Mouse (Mus musculus): ENCODE data around the gene Krtap5-3. TPM values are rescaled to one million over a fixed set of nuclear protein-coding genes. Genes with fewer than 3 reads are reported as not detected.
"Not testable (repeated sequence)": the region's sequence is repeated elsewhere in the genome, so short reads cannot be mapped to it uniquely, and the experiment has no call there.

The Krtap5-3 gene
- not detected in 2 replicates for polyA plus RNA-seq (2012; rRNA removed)

DNA sequence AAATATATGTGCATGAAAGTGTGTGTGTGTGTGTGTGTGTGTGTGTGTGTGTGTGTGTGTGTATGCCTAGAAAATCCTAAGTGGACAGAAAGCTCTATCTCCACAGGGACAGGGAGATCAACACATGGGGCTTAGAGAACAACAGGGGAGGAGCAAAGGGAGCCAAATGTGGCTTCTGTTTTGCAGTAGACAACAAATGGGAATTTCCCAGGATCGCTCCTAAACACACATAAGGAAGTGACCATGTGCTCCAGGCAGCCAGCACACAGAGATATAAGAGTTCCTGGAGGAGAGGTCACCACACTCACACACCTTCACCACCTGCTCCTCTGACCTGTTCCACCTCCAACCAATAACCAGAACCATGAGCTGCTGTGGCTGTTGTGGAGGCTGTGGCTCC, at the start of gene Krtap5-3:
TSS of gene Krtap5-3 (plus strand) at position 301 of the 400 bp plus-strand sequence.
- DNase-seq (ENCODE audit: low spot score): no peak

DNA sequence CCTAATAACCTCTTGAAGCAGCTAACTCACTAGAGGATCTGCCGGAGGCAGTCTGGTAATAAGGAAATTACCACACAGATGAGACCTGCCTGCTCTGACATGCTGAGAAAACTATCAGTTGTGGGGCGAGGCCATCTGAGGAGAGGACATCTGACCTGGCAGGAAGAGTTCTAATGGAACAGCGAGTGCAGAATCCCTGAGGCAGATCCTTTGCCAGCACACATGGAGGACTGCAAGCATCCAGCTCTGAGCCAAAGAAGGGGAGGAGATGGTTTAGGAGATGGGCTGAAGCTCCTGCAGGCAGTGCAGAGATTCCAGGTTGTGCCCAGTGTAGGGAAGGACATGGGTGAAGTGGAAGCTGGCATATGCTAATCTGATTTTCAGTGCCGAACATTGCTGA, 49.0 kb upstream of the Krtap5-3 start:
- DNase-seq (ENCODE audit: low spot score): no peak

DNA sequence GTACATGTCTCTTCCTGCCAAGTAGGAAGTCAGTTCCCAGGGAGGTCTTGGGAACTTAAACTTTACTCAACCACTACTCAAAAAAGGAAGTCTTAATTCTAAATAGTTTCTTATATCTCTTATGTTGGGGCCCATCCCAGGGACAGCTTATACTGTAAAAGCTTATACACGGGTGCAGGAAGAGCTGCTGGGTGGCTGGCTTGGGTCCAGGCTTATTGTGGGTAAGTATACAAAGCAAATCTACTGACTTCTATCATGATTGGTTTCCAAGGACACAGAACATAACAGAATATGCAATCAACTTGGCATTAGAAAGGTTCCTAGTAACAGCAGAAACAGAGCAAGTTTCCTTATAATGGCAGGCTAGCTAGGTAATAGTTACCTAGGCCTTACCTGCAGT, 45.9 kb upstream of the Krtap5-3 start:
- no peak for DNase-seq (ENCODE audit: low spot score)

DNA sequence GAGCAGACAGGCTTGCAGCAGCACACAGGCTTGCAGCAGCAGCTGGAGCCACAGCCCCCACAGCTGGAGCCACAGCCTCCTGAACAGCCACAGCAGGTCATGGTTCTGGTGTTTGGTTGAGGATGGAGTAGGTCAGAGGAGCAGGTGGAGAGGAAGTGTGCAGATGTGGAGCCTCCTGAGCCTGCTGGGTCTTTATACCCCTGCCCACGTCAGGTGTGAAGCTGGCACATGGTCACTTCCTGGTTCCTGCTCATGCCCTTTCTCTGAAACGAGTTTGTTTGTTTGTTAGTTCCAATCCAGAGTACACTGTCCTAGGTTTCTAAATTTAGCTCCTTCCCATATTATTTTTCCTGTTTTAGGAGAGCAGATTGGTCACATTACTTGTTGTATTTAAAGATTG, 44.2 kb upstream of the Krtap5-3 start, which contains the start of gene Gm29735:
TSS of gene Gm29735 (minus strand) at position 101 of the 400 bp plus-strand sequence.
- DNase-seq (ENCODE audit: low spot score): not testable (repeated sequence)

DNA sequence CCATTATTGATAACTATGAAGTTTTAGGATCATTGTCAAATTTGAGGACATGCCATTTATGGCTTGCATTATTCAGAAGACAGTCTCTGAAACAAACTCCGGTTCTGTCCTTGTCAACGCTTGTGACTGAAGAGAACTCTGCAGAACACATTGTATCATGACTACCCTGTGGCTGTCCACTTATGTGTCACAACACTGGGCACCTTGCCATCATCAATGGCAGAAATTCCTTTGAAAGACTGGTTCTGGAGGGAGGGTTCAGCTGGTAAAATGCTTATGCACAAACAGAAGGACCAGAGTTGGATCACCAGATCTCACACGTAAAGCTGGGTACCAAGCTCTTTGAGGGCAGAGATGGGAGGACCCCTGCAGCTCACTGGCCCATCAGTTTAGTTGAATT, 41.8 kb upstream of the Krtap5-3 start:
- DNase-seq (ENCODE audit: low spot score): no peak

DNA sequence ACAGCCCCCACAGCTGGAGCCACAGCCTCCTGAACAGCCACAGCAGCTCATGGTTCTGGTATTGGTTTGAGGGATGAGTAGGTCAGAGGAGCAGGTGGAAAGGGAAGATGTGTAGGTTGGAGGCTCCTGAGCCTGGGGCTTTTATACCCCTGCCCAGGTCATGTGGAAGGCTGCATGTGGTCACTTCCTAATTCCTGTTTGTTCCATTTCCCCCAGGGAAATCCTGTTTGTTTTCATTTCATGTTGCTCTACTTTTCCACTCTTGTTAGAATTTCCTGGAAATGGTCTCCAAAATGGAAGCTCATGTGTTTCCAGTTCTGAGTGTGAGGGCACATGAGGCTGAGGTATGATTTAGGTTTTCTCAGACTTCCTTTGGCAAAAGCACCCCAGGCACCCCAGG, 35.5 kb upstream of the Krtap5-3 start, which contains the start of gene Gm4553:
TSS of gene Gm4553 (minus strand) at position 101 of the 400 bp plus-strand sequence.
- not testable (repeated sequence) for DNase-seq (ENCODE audit: low spot score)

DNA sequence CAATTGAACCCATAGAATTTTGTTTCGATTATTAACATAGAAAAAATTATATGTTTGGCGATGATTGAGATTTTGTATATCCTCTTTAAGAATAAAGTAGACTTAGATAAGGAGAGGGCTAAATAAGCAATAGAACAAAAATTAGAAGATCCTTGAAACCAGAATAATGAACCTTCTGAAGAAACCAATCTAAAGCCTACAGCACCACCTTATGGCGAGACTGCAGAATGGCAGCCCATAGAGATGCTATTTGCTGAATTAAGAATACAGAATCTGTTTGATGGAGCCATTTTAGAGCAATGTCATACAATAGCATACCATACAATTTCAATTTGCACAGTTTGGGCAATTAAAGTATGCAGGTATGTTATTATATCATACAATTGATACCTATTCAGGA, 31.3 kb upstream of the Krtap5-3 start:
- no peak for DNase-seq (ENCODE audit: low spot score)

DNA sequence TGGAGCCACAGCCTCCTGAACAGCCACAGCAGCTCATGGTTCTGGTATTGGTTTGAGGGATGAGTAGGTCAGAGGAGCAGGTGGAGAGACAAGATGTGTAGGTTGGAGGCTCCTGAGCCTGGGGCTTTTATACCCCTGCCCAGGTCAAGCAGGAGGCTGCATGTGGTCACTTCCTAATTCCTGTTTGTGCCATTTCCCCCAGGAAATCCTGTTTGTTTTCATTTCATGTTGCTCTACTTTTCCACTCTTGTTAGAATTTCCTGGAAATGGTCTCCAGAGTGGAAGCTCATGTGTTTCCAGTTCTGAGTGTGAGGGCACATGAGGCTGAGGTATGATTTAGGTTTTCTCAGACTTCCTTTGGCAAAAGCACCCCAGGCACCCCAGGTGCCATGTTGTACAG, 25.3 kb upstream of the Krtap5-3 start, which contains the start of gene Krtap5-2:
TSS of gene Krtap5-2 (minus strand) at position 101 of the 400 bp plus-strand sequence.
- not testable (repeated sequence) for DNase-seq (ENCODE audit: low spot score)

DNA sequence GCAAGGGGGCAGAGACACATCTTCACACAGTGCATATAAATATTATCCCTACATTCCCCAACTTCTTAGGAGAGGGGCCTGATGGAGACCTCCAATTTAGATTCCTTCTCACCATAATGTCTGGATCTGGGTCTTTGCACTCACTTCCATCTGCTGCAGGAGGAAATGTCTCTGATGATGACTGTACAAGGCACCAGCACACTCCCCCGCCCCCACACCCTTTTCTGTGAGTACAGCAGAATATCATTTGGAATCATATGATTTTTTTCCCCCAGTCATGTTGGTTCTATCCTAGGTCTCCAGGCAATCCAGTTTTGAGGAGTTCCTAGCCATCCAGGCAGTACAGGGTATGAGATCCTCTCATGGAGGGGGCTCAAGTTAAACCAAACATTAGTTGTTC, 22.5 kb upstream of the Krtap5-3 start:
- DNase-seq (ENCODE audit: low spot score): no peak

DNA sequence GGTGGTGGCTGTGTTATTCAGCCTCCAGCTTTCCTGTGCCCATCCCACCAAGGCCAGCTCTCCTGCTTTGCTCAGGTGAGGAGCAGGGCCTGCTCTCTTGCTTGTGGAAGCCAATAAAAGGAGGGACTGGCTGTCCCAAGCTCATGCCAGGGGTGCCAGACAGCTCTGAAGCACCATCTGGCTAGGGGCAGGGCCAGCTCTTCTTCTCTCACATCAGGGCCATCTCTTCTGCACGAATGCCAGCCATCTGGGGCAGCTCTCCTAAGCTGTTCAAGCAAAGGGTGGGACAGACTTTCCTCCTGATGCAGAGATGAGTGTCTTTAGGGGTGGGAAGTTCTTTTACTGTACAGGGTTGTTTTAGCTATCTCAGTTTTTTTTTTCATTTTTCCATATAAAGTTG, 20.1 kb upstream of the Krtap5-3 start:
- no peak for DNase-seq (ENCODE audit: low spot score)

DNA sequence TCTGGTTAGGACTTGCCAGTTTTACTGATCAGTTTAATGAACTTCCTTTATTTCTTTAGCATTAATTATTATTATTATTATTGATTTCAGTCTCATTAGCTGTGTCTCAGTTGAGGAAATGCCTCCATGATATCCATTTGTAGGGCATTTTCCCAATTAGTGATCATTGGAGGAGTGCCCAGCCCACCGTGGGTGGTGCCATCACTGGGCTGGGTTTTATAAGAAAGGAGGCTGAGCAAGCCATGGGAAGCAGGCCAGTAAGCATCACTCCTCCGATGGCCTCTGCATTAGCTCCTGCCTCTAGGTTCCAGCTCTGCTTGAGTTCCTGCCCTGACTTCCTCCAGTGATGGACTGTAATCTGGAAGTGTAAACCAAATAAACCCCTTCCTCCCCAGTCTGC, 13.0 kb upstream of the Krtap5-3 start:
- no peak for DNase-seq (ENCODE audit: low spot score)

DNA sequence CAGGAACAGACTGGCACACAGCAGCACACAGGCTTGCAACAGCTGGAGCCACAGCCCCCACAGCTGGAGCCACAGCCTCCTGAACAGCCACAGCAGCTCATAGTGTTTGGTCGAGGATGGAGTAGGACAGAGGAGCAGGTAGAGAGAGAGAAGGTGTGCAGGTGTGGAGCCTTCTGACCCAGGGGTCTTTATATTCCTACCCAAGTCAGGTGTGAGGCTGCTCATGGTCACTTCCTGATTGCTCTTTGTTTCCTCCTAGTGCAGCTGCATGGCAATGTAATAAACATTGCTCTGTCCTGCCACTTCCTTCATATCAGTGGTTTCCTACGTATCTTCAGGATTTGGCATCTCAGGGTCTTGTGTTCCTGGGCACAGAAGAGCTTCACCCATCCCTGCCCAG, 10.9 kb upstream of the Krtap5-3 start, which contains the start of gene Gm10153:
TSS of gene Gm10153 (minus strand) at position 101 of the 400 bp plus-strand sequence.
- DNase-seq (ENCODE audit: low spot score): no peak

DNA sequence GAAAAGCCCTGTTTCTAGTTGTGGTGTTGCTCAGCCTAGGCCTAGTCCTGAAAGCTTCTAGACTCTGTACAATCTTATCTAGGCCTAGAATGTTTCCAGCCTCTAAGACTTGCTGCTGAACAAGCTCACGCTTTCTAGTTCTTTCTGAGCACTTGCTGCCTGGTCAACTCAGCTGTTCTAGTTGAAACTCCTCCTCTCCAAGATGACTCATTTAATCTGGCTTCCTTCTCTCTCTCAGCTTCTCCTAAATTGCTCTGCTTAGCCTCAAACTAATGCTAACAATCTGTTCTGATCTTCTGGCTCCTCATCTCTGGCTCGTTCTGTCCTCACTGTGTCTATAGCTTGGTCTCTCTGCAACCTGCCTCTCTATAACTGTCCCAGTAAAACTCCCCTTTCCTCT, 2.4 kb upstream of the Krtap5-3 start:
- DNase-seq (ENCODE audit: low spot score): no peak

DNA sequence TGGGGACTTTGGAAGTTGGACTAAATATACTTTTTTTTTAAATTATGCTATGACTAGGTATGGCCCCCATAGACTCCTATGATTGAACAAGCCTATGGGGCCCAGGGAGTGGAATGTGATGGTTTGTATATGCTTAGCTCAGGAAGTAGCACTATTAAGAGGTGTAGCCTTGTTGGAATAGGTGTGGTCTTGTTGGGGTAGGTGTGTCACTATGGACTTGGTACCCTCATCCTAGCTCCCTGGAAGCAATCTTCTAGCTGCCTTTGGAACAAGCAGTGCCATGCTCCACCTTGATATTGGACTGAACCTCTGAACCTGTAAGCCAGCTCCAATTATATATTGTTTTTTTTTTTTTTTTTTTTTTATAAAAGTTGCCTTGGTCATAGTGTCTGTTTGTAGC, 4.3 kb downstream of the Krtap5-3 start:
- no peak for DNase-seq (ENCODE audit: low spot score)

DNA sequence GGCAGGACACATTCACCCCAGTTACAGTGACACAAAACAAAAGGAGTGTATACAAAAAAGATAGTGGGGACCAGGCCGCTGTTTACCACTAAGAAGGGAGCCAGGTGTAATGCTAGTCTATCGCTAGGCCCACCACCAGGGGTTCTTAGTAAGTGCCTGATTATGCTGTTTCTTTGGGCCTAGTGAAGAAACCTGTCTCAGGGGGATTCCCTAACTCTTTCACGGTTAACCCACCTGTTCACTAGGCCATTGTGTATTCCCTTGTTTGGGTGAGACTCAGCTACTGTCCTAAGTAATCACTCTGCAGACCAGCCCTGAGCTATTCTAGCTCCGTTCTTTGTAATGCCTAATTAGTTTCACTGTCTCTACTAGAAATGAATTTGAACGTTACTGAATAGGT, 5.7 kb downstream of the Krtap5-3 start:
- not testable (repeated sequence) for DNase-seq (ENCODE audit: low spot score)

DNA sequence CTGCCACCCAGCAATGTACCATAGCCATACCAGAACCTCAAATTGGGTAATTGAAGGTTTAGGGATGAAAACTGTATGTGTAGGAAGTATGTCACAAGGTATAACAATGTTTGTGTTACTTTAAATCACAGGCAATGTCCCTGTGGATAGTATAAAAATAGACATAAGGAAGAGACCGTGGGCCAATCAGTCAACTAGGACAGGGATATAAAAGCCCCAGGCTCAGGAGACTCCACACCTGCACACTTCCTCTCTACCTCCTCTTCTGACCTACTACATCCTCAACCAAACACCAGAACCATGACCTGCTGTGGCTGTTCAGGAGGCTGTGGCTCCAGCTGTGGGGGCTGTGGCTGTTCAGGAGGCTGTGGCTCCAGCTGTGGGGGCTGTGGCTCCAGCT, 10.4 kb downstream of the Krtap5-3 start, which contains the start of gene Gm7579:
TSS of gene Gm7579 (plus strand) at position 301 of the 400 bp plus-strand sequence.
- DNase-seq (ENCODE audit: low spot score): no peak

DNA sequence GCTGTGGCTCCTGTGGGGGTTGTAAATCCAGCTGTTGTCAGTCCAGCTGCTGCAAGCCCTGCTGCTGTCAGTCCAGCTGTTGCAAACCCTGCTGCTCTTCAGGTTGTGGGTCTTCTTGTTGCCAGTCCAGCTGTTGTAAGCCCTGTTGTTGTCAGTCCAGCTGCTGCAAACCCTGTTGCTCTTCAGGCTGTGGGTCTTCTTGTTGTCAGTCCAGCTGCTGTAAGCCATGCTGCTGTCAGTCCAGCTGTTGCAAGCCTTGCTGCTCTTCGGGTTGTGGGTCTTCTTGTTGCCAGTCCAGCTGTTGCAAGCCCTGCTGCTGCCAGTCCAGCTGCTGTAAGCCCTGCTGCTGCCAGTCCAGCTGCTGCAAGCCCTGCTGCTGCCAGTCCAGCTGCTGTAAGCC, 11.0 kb downstream of the Krtap5-3 start:
- not testable (repeated sequence) for DNase-seq (ENCODE audit: low spot score)

DNA sequence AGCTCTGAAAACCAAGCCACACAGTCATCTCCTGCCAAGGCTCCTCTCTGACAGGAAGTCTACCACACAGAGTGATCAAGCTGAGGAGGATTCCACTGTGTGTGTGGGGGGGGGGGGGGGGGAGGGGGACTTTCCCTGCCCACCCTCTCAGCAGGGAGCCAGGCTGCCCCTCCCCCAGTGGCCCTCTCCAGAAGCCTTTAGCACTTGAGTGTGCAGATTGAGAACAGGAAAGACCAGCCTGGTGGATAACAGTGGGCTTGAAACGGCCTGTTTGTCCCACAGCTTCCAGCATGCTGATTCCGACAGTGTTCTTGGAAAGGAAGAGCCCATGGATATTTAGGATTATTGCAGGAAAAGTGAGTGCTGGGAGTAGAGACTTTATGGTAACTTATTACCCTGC, 23.4 kb downstream of the Krtap5-3 start:
- no peak for DNase-seq (ENCODE audit: low spot score)

DNA sequence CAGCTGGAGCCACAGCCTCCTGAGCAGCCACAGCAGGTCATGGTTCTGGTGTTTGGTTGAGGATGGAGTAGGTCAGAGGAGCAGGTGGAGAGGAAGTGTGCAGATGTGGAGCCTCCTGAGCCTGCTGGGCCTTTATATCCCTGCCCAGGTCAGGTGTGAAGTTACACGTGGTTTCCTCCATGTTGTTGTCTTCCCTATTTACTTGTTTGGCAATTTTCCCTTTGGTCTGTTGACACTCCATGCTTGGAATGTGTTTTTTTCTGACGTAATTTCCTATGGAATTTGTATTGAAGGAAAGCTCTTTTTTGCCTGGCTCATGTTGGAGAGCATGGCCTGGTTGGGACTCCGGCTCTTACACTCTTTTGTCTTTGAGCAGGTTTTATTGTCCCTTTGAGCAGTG, 28.7 kb downstream of the Krtap5-3 start, which contains the start of gene Krtap5-5:
TSS of gene Krtap5-5 (minus strand) at position 101 of the 400 bp plus-strand sequence.
- DNase-seq (ENCODE audit: low spot score): not testable (repeated sequence)

DNA sequence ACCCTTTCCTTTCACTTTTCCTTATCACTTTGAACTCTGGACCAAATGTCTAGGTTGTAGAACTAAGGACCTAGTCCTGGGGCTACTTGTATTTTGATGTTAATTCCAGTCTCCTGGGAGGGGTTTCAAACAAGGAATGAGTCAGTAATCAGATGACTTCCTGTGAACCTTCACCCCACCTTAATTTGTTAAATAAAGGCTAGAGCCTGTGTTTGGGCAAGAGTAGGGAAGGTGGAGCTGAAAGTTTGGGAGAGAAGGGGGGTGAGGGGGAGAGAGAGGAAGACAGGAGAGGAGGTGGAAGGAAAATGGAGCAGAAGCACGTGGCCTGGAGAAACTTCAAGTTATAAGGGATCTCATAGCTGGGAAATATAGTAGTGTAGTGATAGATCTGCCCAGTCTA, 30.4 kb downstream of the Krtap5-3 start:
- no peak for DNase-seq (ENCODE audit: low spot score)

DNA sequence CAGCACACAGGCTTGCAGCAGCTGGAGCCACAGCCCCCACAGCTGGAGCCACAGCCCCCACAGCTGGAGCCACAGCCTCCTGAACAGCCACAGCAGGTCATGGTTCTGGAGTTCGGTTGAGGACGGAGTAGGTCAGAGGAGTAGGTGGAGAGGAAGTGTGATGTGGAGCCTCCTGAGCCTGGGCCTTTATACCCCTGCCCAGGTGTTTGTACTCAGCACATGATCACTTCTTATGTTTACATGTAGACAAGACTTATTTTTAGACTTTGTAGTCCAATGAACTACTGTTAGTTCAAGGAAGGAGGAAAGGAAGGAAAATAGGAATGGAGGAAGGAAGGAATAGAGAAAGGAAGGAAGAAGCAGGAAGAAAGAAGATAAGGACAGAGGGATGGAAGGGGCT, 39.8 kb downstream of the Krtap5-3 start, which contains the start of gene Gm40460:
TSS of gene Gm40460 (minus strand) at position 101 of the 400 bp plus-strand sequence.
- DNase-seq (ENCODE audit: low spot score): no peak

DNA sequence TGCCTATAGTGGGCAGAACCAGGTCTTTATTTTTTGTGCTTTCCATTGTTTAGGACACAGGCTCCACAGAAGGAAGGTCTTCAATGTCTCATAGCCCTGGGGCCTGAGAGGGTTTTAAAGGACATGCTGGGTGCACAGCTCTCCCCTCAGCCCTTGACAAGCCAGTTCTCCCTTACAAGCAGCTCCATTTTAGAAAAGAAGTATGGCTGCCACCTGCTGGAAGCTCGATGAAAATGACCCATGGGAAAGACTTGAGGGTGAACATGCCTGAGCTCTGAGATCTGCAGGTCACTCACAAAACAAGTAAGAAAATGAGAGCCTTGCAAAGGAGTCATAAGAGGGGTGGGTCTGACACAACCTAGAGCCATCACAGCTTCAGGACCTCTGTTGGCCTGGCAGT, 48.7 kb downstream of the Krtap5-3 start:
- no peak for DNase-seq (ENCODE audit: low spot score)
